Mouse (Mus musculus): Measurements from ENCODE around the gene Tgif1.

The Tgif1 gene

DNA sequence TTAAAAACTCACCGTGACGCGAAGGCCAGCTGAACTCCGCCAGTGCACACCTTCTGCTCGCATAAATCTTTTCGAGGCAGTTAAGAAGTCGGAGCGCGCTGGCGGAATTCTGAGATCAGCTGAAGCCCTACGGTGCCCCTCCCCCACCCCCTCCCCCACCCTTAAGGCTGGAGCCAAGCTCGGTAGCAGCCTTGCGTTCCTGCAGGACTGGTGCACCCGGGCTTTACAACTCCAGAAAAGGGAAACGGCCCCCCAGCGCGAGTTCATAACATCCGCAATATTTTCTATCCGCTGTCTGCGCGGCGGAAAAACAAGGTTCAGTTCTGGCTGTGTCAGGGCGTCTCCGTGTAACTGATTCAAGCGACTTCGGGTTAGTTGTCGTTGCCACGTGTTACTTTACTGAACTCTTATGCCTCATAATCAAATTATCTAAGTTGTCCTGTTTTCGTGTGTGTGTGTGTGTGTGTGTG, at the start of gene Tgif1:
Gene Tgif1 (minus strand): TSS at position 111 of the 470 bp plus-strand sequence.
- peak; percentile 87 for DNase-seq (ENCODE audit: low spot score)

- no peak for DNase-seq (ENCODE audit: low spot score)
Observed at GRCm38 (mm10) chr17:70900660-70901059, 47.3 kb upstream of the Tgif1 start.

GRCm38 (mm10) chr17:70899642-70900041, 46.3 kb upstream of the Tgif1 start:
- DNase-seq (ENCODE audit: low spot score) = no peak

DNA sequence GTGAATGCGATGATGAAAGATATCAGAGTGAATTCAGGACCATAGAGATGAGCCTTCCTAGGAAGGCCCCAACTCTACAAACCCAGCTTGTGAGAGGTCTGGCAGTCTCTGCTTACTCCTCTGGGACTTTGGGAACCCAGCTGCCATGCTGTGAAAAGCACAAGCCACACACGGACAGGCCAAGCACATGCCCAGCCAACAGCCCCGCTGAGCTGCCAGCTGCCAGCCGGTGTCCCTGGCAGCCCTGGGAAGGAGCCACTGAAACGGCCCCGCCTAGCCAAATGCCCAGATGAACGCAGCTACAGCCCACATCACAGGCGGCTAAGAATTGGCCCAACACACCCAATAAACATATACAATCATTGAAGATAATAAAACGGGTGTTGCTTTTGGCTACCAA, 41.5 kb upstream of the Tgif1 start:
- no peak for DNase-seq (ENCODE audit: low spot score)

DNA sequence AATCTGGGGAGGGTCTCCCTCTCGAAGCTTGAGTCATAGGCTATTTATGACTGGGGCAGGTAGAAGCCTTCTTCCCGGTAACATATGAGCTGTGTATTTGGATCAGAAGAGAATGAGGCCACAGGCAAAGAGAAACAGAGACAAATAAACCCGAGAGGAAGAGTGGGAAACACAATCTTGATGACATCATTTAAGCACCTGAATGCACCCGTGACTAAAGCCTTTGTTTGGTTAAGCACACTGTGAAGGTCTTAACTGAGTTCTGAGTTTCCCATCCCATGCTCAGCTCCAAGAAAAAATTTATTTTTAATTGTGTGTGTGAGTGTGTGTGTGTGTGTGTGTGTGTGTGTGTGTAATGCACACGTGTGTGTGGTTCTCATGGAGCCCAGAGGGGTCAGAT, 39.8 kb upstream of the Tgif1 start:
- no peak for DNase-seq (ENCODE audit: low spot score)

DNA sequence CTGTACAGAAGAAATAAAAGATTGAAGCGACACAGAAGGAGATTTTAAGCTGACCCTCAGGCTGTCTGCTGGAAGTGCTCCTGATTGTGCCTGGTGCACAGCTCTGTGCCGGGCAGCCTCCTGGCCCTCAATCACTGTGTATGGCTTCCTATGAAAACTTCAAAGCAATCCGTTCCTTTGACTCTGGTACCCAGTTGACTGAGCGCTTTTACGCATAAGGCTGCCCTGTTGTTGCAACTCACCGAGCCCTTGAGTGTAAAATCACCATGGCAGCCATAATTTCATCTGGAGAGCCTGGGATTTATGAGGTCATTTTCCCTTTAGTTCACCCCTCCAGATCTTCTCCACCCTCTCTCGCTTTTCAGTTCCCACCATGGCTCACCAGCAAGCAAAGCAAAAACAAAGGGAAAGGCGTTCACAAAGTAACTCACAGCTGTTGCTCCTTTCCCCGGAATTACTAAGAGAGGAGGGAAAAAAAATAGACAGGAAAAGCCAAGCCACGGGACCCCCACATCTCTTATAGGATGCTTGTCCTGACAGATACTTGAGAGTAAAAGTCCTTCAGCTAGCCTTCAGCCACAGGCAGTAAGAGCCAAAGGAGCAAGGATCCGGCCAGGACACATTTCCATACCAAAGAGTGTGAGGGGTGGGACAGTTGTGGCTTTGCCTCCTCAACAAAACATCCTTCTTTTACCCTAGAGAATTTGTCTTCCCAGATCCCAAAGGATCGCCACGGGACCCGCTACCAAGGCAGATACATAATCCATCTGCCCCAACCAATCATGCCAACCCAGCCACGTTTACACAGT, 39.1 kb upstream of the Tgif1 start:
- DNase-seq (ENCODE audit: low spot score) = peak; percentile 57

GRCm38 (mm10) chr17:70890571-70890970, 37.2 kb upstream of the Tgif1 start:
- no peak for DNase-seq (ENCODE audit: low spot score)

DNA sequence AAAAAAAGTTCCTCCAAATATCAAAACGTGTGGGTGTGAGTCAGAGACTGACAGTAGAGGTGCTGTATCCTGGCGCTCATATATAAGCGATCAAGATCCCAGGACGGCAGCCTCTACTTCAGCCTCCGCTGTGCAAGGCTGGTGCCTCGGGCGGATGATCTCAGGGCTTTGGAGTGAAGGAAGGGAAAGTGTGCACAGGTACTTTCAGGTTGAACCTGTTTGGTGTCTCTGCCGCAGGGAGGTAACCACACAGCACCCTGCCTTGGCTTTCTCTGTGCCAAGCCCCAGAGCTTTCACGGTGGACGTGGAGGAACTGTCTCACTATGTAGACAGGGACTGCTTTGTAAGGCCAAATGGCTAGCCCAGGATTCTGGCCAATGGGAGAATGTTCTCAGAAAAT, 35.3 kb upstream of the Tgif1 start:
- DNase-seq (ENCODE audit: low spot score) = no peak

- no peak for DNase-seq (ENCODE audit: low spot score)
Observed at GRCm38 (mm10) chr17:70887848-70888247, 34.5 kb upstream of the Tgif1 start.

DNA sequence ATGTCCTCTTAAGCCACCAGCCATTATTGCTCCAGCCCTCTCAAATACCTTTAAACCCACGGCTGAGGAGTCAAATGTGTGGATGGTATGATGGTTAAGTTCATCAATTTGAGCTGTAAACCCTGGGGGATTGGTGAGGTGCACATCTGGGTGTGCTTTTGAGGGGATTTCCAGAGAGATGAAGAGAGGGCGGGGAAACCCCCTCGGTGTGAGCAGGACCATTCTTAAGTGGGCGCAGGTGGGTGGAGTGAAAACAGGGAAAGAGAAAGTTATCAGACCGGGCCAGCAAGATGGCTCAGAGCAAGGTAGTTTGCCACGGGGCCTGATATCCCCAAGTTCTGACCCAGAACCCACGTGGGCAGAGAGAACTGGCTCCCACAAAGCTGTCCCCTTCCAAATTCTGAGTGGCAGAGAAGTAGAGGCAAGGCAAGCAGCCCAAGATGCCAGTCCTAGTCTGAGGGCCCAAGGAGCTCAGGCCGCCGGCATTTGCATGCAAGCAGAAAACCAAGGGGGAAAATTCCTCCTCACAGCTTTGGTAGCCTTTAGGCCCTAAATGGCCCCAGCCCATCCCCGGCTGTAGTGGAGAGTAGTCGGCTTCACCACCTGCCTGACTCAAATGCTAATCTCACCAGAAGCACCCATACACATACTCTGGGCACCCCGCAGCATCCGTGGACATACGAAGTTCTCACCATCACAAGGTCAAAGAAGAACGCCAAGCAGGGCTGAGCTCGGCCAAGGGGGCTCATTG, 33.5 kb upstream of the Tgif1 start:
- DNase-seq (ENCODE audit: low spot score) = no peak

GRCm38 (mm10) chr17:70885868-70886267, 32.5 kb upstream of the Tgif1 start:
- no peak for DNase-seq (ENCODE audit: low spot score)

GRCm38 (mm10) chr17:70881934-70882333, 28.6 kb upstream of the Tgif1 start:
- DNase-seq (ENCODE audit: low spot score) = no peak

DNA sequence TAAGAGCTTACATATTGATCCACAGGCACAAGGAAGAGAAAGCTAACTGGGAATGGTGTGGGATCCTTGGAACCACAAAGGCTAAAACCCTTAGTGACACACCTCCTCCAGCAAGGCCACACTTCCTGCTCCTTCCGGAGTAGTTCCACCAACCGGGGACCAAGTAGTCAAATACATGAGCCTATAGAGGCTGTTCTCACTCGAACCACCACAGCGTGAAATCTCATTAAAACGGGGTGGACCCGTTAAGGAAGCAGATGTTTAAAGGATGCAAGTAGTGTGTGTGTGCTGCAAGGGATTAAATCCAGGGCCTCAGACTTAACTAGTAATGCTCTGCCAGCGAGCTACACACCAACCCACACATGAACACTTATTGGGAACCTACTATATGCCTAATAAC, 27.8 kb upstream of the Tgif1 start:
- DNase-seq (ENCODE audit: low spot score) = peak; percentile 22

- DNase-seq (ENCODE audit: low spot score) = no peak
Observed at GRCm38 (mm10) chr17:70878237-70878636, 24.9 kb upstream of the Tgif1 start.

- no peak for DNase-seq (ENCODE audit: low spot score)
Observed at GRCm38 (mm10) chr17:70873778-70874124, 20.4 kb upstream of the Tgif1 start.

DNA sequence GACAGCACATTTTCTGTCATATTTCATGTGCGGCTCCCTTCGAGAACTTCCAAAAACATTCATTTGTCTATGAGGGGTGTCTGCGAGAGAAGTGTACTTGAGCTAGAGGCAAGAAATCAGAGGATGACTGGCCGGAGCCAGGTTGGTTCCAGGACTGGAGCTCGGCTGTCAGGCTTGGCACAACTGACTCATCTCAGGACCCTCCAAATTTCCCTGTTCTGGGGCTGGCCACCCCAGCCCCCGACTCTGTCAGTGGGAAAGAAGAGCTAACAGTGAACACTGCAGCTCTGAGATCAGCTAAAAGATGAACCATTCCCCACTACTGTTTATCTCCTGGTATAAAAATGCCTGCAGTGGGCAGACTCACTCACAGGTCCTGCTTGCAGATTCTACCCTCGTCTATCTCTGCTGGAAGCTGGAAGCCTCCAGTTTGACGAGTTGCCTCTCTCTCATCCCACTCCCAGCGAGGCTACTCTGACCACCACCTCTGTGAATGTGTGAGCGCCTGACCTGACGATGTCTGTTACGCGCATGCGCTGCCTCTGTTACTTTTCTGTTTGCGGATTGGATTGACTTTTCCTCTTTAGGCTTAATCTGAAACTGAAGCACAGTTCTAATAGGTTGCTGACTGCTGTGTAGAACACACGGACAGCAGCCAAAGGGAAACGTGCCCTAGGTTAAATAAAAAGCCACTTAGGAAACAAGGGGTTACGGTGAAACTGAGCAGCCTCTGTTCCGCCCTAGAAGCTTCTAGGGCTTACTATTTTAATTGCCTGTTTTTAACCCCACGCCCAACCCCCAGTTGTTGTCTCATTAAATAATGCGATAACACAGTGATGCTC, 19.8 kb upstream of the Tgif1 start:
- DNase-seq (ENCODE audit: low spot score) = peak; percentile 82

GRCm38 (mm10) chr17:70872094-70872929, 19.0 kb upstream of the Tgif1 start:
- peak; percentile 87 for DNase-seq (ENCODE audit: low spot score)

GRCm38 (mm10) chr17:70871676-70872075, 18.3 kb upstream of the Tgif1 start:
- no peak for DNase-seq (ENCODE audit: low spot score)

DNA sequence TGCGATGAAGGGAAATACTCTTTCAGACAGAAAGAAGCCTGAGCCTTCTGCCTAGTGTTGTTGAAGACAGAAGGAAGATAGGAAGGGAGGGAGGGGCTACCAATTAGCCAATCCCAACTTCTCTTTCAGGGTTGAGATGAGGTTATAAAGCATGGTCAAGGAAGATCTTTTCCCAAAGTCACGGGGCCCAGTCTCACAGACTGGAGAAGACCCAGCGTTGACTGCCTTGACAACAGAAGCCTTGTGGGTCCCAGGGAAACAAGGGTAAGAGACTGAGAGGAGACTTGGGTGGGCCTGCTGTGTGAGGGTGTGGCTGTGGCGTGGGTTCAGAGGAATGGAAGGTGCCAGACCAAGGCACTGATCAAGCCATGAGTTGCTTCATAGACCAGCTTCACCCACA, 17.2 kb upstream of the Tgif1 start:
- DNase-seq (ENCODE audit: low spot score) = no peak

DNA sequence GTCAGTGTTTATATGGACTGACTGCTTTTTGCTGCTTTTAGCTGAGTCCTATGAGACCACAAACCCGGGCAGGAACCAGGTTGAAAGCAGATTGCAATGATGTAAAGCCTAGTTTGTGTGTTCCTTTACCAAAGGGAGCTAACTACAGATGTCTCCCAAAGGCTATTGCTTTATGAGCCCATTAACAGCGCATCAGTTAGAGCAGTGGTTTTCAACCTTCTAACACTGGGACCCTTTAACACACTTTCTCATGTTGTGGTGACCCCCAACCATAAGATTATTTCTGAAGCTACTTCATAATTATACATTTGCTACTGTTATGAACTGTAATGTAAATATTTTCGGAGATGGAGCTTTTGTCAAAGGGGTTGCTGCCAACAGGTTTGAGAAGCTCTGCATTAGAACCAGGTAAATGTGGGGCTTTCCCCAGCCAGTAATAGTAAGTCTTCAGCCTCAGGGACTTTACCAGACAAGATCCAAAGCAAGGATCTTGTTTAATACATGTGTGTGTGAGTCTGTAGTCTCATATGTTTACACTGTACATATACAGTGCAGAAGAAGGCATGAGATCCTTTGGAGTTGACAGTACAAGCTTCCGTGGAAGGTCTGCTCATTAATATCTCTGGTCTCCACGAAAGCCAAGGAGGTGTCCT, 15.4 kb upstream of the Tgif1 start:
- DNase-seq (ENCODE audit: low spot score) = no peak

DNA sequence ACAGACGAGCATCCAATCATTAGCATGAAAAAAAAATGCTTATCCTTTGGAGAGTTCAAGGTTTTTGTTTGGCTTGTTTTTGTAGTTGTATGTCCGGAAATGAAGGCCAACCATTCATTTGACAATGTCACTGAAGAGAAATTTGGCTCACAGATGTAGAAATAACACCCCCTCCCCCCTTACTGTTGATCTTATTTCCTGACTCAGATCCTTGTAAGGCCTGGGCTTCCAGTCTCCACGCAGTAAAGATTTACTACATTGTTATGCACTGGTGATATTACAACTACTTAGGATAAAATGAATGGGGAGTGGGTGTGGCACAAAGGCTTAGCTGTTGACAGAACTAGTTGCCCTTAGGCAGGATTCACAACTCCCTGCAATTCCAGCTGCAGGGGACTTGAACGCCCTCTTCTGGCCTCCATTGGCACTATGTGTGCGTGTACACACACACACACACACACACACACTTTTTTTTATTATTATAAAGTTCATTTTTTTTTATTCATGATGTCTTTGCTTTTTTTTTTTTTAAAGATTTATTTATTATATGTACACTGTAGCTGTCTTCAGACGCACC, 13.3 kb upstream of the Tgif1 start:
- DNase-seq (ENCODE audit: low spot score) = no peak

Data from embryo, embryonic 10.5 days (tissue).